Mouse (Mus musculus) adrenal gland, postnatal 14 days (tissue): ENCODE measurements around the gene Dapk3. TPM values are rescaled to one million over a fixed set of nuclear protein-coding genes. Genes with fewer than 3 reads are reported as not detected.

Experiments used
- DNase-seq: peaks from one replicate; pipeline ENCODE4 v3.0.0; 2021; ENCODE audit warnings: mixed read lengths
- long read RNA-seq, 2 experiments: library from polyadenylated mRNA; stranded (forward); transcript quantifications; one replicate each; pipeline ENCODE4 v2.0.0; 2021
- total RNA-seq: library from RNA; stranded (reverse); gene quantifications from 2 replicates; pipeline ENCODE4 v1.2.3, GENCODE M21; 2021

Dapk3 gene
- 58.3 and 62.2 TPM in 2 replicates for total RNA-seq
- long read RNA-seq, experiment 1, transcript Dapk3-201 (9 exons, 1,676 nt) = minor isoform, 7 of 146 reads
- long read RNA-seq, experiment 1, transcript Dapk3-202 (9 exons, 1,730 nt) = major isoform, 118 of 146 reads
- long read RNA-seq, experiment 1, partial matches to known transcripts = 1 of 146 reads
- long read RNA-seq, experiment 1, other reads (novel, unspliced or antisense) = 16 of 146 reads
- long read RNA-seq, experiment 2, transcript Dapk3-209 (8 exons, 1,482 nt) = minor isoform, 6 of 117 reads
- long read RNA-seq, experiment 2, transcript Dapk3-202 (9 exons, 1,730 nt) = major isoform, 78 of 117 reads
- long read RNA-seq, experiment 2, partial matches to known transcripts = 9 of 117 reads
- long read RNA-seq, experiment 2, other reads (novel, unspliced or antisense) = 20 of 117 reads

DNA sequence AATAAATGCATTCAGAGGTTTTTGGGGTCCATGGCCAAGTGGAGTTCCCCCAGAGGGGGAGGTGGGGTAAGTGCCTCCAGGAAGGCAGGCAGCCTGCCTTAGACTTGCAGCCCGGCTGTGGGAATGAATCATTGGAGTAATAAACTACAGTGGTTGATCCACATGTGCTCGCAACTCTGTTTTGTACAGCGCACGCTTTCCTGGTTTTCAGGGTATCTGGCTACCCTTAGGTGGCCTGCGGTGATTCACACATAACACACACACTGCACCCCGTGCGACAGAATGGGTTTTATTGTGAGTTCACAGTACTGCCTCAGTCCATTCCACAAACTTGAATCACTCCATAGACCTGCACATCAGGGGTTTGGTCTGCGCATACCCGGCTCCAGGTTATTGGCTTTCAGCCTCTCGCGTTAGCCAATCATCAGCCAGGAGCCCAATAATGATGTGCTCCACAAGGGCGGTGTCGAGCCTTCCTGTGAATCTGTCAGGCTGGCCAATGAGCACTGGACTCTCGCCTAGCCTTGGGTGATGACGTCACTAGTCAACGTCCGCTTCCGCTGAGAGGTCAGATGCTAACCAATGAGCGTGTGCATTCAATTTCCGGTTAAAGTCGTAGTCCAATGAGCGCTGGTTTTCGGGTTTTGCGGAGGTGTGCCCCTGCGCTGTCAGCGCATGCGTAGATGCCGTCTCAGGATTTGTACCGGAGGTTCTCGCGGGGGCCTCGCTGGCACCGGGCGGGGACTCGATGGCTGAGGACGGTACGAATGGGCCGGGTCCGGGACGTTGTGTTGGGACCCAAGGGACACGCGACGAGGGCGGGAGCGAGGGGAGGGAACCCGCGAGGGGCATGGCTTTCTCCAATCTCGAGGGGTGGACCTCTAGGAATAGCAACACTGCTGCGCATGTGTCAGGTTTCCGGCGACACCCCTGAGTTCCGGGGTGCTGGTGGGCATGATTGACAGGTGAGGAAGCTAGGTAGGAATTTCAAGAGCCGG is at the start of gene Dapk3:
Dapk3 (plus strand) TSS at position 670 of the 998 bp plus-strand sequence.
- DNase-seq = peak; percentile 97

DNA sequence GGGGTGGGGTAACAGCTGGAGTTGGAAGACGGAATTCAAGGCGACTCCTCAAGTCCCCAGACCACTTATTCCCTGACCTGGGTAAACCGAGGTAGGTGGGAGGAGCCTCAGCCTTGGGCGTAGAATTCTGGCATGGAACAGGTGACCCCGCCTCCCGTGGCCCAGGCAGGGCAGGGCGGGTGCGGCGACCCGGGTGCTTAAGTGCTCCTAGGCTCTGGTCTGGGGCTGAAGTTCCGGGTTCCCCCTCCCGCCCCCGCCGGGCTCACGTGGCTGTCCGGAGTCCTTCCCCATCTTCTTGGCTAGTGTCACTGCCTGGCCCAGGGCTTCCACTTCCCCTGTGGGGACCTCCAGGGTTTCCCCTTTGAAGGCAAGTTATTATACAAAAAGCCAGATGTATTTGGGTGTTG is 48.6 kb upstream of the Dapk3 start:
- peak; percentile 82 for DNase-seq

DNA sequence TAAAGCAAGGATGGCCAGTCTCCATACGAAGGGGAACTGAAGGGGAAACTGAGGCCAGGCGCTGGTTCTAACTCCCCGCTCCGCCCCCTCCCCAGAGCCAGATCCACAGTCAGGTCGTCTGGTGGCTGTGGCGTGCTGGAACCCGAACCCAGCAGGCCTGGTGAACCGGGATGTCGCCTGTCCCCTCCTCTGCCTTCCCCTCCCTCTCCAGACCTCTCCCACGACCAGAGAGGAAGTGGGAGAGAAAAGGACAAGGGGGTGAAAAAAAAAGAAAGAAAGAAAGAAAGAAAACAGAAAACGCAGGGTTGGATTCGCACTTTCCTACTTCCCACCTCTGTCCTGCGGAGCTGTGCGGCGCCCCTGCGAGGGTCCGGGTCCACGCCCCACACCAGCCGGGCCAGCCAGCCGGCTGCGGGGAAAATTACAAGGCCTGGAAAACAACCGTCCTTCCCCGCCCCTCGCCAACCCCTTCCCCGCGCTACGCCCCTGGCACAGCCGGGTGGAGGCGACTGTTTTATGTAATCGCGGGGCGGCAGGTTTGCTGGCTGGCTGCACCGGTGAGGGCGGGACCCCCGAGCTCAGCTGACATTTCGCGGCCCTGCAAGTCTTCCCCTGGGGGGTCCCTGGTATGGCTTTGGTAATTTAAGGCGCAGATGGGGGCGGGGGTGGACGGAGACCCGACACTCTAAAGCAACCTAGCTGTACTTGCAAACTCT is 47.7 kb upstream of the Dapk3 start, which contains the start of gene Zbtb7a:
Zbtb7a (plus strand) TSS at position 255 of the 716 bp plus-strand sequence.
- peak; percentile 67 for DNase-seq

DNA sequence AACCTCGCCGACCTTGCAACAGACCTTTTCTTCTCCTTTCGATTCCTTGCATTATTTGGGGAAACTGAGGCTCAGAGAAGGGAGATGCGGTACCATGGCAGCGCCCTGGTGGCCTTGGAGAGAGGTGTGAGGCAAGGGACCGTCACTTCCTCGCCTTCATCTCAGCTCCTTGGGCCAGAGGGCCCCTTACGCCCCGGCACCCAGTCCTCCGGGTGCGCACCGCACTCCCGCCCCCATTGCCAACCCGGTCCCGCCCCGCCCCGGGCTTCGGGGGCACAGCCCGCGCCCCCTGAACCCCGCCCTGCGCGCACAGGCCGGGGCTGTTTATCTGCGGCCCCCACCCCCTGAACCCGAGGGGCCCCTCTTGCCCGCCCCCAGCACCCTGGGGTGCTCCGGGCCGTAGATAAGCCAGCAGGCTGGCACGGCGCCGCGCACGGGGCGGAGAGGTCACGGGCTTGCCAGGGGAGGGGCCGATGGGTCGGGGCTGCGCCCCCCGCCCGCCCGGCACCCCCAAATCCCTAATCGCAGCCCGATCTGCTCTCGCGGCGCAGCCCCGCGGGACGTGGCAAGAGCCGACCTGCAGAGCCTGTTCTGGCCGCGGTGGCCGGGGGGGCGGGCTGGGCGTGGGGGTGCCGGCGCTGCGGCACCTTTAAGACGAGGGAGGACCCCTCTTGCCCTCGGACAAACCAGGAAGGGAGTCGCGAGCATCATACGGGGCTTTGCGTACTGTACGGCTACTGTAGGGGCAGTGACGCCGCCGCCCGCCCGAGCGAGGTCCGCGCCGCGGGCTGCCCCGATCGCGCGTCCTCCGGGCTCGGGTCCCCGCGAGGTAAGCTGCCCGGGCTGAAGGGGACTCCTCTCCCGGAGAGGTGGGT is 46.7 kb upstream of the Dapk3 start:
- peak; percentile 88 for DNase-seq

- DNase-seq = peak; percentile 92
These were observed 46.0 kb upstream of the Dapk3 start for GRCm38 (mm10) chr10:81136706-81137231.

DNA sequence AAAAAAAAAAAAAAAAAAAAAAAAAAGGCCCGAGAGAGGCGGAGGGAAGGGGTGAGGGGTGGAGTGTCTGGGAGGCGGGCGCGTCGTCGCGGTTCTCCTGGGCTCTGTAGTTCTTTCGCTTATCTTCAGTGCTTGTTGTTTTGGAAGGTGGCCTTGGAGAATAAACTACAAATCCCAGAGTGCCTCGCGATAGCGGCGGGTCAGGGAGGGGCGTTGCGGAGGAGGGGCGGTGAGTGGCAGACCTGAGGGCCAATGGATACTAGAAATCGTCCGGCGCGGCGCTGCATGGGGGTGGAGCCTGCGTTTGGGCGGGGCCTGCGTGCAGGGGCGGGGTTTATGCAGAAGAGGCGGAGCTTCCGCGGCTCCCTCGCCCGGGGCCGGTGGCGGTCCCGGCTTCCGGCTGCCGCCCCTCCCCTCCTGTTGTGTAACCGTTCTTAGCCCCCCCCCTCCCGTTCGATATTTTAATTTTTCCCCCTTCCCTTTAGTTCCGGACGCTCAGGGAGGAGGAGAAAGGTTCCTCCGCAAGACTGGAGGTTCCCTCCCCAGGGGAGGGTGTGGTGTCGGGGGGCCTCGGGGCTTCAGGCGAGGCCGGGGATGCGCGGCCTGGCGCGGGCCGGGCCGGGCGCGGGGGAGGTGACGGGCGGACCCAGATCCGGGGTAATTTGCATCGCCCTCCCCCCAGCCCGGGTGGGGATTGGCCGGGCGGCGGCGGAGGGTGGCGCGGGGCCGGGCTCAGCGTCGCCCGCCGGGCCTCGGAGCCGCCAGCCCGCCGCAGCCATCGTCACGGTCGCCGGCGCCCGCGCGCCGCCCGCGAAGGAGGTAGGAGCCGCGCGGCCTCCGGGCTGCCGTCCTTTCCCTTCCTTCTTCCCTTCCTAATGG is 45.3 kb upstream of the Dapk3 start:
- DNase-seq = peak; percentile 100

- DNase-seq = peak; percentile 75
These were observed 44.5 kb upstream of the Dapk3 start for GRCm38 (mm10) chr10:81138131-81138782.

DNA sequence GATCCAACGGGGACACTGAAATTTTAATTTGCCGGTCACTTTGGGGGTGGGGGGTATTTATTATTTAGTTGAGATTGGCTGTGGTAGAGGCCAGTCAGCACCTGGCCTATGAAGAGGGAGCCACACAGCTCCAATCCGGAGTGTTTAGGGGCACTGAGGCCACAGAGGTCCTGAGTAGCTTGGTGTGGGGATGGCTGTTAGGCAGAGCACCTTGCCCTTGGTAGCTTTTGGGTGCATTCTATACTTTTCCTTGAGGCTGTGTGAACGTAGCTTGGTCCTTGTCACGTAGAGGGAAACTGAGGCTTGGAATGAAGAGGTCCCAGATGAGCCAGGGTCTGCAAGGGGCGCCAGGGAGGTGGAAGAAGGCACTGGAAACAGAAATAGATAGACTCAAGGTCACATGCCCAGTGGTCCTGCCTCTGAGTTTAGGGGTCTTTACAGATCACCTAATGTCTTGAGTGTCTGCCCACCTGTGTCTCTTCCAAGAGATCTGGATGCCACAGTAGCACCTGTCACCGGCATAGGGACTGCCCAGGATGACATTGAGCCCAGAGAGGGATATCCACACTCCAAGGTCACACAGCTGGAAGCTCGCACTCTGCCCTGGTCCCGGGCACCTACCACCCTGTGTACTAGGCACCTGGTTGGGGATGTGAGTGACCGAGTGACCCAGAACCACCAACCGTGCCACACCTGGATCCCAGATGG is 43.8 kb upstream of the Dapk3 start:
- no peak for DNase-seq

DNA sequence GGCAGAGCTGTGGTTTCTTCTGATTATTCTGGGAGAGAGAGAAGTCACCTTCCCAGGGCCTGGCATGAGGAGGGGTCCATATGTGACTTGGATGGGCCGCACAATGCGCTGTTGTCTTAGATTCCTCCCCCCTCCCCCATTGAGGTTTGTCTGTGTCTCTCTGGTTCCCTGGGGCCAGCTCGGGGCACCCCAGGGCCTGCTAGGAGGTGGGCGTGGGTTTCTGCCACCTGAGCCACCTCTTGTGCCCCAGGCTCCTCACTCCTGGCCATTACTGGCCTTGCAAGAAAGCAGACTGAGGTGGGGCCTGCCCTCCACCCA is 43.3 kb upstream of the Dapk3 start:
- DNase-seq = no peak

DNA sequence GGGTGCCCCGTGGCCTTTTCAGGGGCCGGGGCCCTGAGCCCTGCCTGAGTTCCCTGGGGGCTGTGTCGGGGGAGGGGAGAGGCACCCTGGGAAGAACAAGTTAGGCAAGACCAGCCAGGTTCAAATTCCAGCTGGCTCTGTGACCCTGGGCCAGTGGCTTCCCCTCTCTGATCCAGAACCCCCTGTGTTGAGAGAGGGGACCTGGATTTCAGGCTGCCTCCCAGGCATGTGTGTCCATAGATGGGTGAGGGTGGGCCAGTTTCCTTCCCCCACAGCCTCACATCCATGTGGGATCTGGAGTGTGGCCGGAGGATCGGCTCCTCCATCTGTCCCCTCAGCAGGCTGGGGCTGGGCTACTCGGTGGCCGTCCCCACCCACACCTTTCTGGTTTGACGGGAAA is 42.8 kb upstream of the Dapk3 start:
- peak; percentile 63 for DNase-seq

- peak; percentile 67 for DNase-seq
These were observed 41.9 kb upstream of the Dapk3 start for GRCm38 (mm10) chr10:81140717-81141454.

- DNase-seq = no peak
These were observed 41.2 kb upstream of the Dapk3 start for GRCm38 (mm10) chr10:81141455-81142210.

DNA sequence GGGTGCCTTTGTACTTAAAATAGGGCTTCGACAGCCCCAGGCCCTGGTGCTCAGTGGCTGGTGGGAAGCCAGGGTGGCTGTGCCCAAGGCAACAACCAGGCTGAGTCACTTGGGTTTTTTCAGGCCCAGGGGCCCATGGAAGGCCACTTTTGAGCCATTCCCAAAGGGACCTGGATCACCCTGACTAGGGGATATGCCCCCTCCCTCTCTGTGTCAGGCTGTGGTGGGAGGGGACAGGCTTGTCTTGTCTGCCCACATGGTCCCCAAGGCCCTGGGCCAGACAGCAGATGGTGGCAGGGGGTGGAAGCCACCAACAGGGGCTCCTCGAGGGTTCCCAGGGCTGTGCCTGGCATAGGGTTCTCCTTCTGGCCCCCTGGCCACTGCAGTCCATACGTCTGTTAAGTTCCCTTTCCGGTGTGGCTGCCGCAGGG is 40.2 kb upstream of the Dapk3 start:
- peak; percentile 74 for DNase-seq

DNA sequence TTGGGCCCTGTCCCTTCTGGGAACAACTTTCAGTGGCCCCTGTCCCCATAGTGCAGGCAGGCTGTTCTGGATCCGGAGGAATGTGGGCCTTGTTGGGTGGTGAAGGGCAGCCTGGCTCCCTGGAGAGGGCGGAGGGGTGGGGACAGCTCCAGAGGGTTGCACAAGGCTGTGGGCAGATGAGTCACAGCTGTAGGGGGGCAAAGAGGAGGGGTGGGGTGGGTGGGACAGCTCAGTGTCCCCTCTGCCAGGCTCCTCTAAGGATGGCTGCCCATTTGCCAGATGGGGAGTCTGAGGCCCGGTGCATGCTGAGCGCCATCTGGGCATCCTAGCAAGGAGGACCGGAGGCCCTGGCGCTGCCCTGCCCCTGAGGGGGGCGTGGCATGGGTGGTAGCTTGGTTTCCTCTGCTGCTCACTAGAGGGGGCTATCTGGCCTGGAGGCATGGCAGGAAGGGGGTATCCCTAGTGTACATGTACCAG is 39.6 kb upstream of the Dapk3 start:
- DNase-seq = peak; percentile 84

GRCm38 (mm10) chr10:81143845-81144437 is 38.9 kb upstream of the Dapk3 start:
- no peak for DNase-seq

DNA sequence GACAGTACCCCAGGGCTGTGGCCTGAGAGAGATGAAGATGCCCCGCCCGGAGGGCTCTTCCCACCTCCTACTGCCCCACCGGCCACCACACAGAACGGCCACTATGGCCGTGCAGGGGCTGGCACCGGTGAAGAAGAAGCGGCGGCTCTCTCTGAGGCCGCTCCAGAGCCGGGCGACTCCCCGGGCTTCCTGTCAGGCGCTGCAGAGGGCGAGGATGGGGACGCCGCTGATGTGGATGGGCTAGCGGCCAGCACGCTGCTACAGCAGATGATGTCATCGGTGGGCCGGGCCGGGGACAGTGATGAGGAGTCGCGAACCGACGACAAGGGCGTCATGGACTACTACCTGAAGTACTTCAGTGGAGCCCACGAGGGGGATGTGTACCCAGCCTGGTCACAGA is 38.1 kb upstream of the Dapk3 start:
- no peak for DNase-seq

DNA sequence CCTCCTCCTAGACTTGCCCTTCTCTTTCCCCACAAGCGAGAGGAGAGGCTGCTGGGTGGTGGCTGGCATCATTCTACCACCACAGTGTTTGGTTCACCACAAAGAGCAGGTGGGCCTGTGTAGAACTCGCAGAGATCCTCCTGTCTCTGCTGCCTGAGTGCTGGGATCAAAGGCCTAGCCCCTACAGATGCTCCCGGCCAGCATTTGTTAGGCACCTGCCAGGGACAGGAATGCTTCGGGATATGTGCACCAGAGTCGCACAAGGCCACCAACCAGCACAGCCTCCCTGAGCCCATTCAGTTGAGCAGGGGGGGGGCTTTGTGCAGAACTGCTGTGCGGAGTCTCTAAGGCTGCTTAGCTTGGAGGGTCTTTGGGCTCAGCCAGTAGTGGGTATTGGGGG is 37.5 kb upstream of the Dapk3 start:
- no peak for DNase-seq
